Mouse (Mus musculus) erythroblast, embryonic 14.5 days (primary cell): ENCODE results near the gene Arfgef2.

Experiments
- GATA1 ChIP-seq: IDR thresholded peaks from 2 replicates; pipeline ENCODE4 v1.6.1; 2012; ENCODE audit warnings: low read length, inconsistent platforms, mixed read lengths
- TAL1 ChIP-seq: IDR thresholded peaks from 3 replicates; pipeline ENCODE4 v1.6.1; 2012; ENCODE audit warnings: low read length, inconsistent platforms, mixed read lengths

DNA sequence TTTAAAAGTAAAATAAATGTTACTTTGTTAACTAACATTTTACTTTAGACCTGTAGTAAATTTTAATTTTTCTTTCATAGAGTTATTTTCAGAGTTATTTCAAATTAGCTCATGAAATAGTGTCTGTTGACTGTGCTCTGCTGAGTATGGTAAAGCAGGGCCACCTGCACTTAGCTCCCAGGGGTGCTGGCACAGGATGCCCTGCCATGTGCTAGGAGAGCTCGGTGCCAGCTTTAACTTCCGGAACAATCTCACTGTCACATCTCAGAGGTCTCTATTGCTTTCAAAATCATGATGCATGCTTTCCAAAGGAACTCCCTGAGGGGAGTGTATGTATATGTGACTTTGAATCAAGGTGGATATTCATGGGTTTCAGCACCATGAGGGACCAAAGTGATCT is 130.8 kb downstream of the Arfgef2 start:
- TF ChIP-seq TAL1 (no peak), GATA1 (no peak)
